Mouse (Mus musculus): ENCODE results near the gene Mast4. TPM values are rescaled to one million over a fixed set of nuclear protein-coding genes. Genes with fewer than 3 reads are reported as not detected.
"Not testable (repeated sequence)": the region's sequence is repeated elsewhere in the genome, so short reads cannot be mapped to it uniquely, and the experiment has no call there.

The Mast4 gene
- polyA plus RNA-seq, 1 experiment: 10.8 TPM

- peaks cover 54% of the 10 kb centered on the region for H3K36me3 ChIP-seq (ENCODE audit: control insufficient read depth, insufficient read depth)
- H3K79me2 ChIP-seq (ENCODE audit: control insufficient read depth, insufficient read depth): no peaks in the 10 kb centered on the region
- no peak overlapping the region for H3ac ChIP-seq (ENCODE audit: control insufficient read depth, insufficient read length, low read depth)
- TF ChIP-seq MYOG (IDR thresholded peaks at IDR 0.05; ENCODE audit: control insufficient read depth, extremely low read depth, insufficient read length) (no peak), CTCF (IDR thresholded peaks at IDR 0.05; ENCODE audit: control insufficient read depth, insufficient read depth, insufficient read length) (peak; percentile 62), MAX (IDR thresholded peaks at IDR 0.05) (no peak), CEBPB (IDR thresholded peaks at IDR 0.05; ENCODE audit: low read depth) (no peak)
- H3K79me3 ChIP-seq (ENCODE audit: low read depth): no peaks in the 10 kb centered on the region
- no peak overlapping the region for H3K4me3 ChIP-seq (ENCODE audit: insufficient read depth, poor library complexity, severe bottlenecking)
- H3K27me3 ChIP-seq (ENCODE audit: control insufficient read depth, insufficient read depth, insufficient read length): no peaks in the 10 kb centered on the region
Measured at GRCm38 (mm10) chr13:102744481-102745269, 589.6 kb downstream of the Mast4 start.

- peaks cover 65% of the 10 kb centered on the region for H3K36me3 ChIP-seq (ENCODE audit: control insufficient read depth, insufficient read depth)
- no peaks in the 10 kb centered on the region for H3K79me2 ChIP-seq (ENCODE audit: control insufficient read depth, insufficient read depth)
- no peak overlapping the region for H3K4me3 ChIP-seq (ENCODE audit: insufficient read depth, poor library complexity, severe bottlenecking)
- H3K79me3 ChIP-seq (ENCODE audit: low read depth): no peaks in the 10 kb centered on the region
- no peak overlapping the region for H3ac ChIP-seq (ENCODE audit: control insufficient read depth, insufficient read length, low read depth)
- no peaks in the 10 kb centered on the region for H3K27me3 ChIP-seq (ENCODE audit: control insufficient read depth, insufficient read depth, insufficient read length)
- no peak for TF ChIP-seq CEBPB (IDR thresholded peaks at IDR 0.05; ENCODE audit: low read depth)
- TF ChIP-seq CTCF (IDR thresholded peaks at IDR 0.05; ENCODE audit: control insufficient read depth, insufficient read depth, insufficient read length): no peak
- TF ChIP-seq FOSL1 (IDR thresholded peaks at IDR 0.05; ENCODE audit: insufficient read depth, low read length, poor library complexity, severe bottlenecking): no peak
- TF ChIP-seq MAX (IDR thresholded peaks at IDR 0.05): no peak
- TF ChIP-seq MYOG (IDR thresholded peaks at IDR 0.05; ENCODE audit: control insufficient read depth, extremely low read depth, insufficient read length): no peak
- no peak for TF ChIP-seq USF1 (IDR thresholded peaks at IDR 0.05; ENCODE audit: low read depth)
- no peak for TF ChIP-seq MYOD1 (IDR thresholded peaks at IDR 0.05; ENCODE audit: control insufficient read depth, insufficient read length, low read depth)
Measured at GRCm38 (mm10) chr13:102739720-102740535, 594.4 kb downstream of the Mast4 start.

GRCm38 (mm10) chr13:102737811-102738210, 596.5 kb downstream of the Mast4 start:
- TF ChIP-seq MAX (IDR thresholded peaks at IDR 0.05) (no peak), USF1 (IDR thresholded peaks at IDR 0.05; ENCODE audit: low read depth) (no peak), CTCF (IDR thresholded peaks at IDR 0.05; ENCODE audit: control insufficient read depth, insufficient read depth, insufficient read length) (no peak), MYOG (IDR thresholded peaks at IDR 0.05; ENCODE audit: control insufficient read depth, extremely low read depth, insufficient read length) (no peak), CEBPB (IDR thresholded peaks at IDR 0.05; ENCODE audit: low read depth) (no peak), MYOD1 (IDR thresholded peaks at IDR 0.05; ENCODE audit: control insufficient read depth, insufficient read length, low read depth) (no peak), FOSL1 (IDR thresholded peaks at IDR 0.05; ENCODE audit: insufficient read depth, low read length, poor library complexity, severe bottlenecking) (no peak)
- Histone ChIP-seq H3ac (ENCODE audit: control insufficient read depth, insufficient read length, low read depth) (no peak overlapping the region), H3K79me2 (ENCODE audit: control insufficient read depth, insufficient read depth) (no peaks in the 10 kb centered on the region), H3K79me3 (ENCODE audit: low read depth) (no peaks in the 10 kb centered on the region), H3K4me3 (ENCODE audit: insufficient read depth, poor library complexity, severe bottlenecking) (no peak overlapping the region), H3K27me3 (ENCODE audit: control insufficient read depth, insufficient read depth, insufficient read length) (no peaks in the 10 kb centered on the region), H3K36me3 (ENCODE audit: control insufficient read depth, insufficient read depth) (peaks cover 51% of the 10 kb centered on the region)

GRCm38 (mm10) chr13:102733063-102733462, 601.2 kb downstream of the Mast4 start:
- peaks cover 23% of the 10 kb centered on the region for H3K36me3 ChIP-seq (ENCODE audit: control insufficient read depth, insufficient read depth)

GRCm38 (mm10) chr13:102728951-102729350, 605.3 kb downstream of the Mast4 start:
- H3K27me3 ChIP-seq (ENCODE audit: control insufficient read depth, insufficient read depth, insufficient read length); H3K79me3 ChIP-seq (ENCODE audit: low read depth); H3K36me3 ChIP-seq (ENCODE audit: control insufficient read depth, insufficient read depth); H3ac ChIP-seq (ENCODE audit: control insufficient read depth, insufficient read length, low read depth); H3K4me3 ChIP-seq (ENCODE audit: insufficient read depth, poor library complexity, severe bottlenecking); H3K79me2 ChIP-seq (ENCODE audit: control insufficient read depth, insufficient read depth): not testable (repeated sequence)

More at GRCm38 (mm10) chr13:102733063-102733462, 601.2 kb downstream of the Mast4 start:
- TF ChIP-seq FOSL1 (IDR thresholded peaks at IDR 0.05; ENCODE audit: insufficient read depth, low read length, poor library complexity, severe bottlenecking): no peak
- no peak for TF ChIP-seq CEBPB (IDR thresholded peaks at IDR 0.05; ENCODE audit: low read depth)
- no peak for TF ChIP-seq CTCF (IDR thresholded peaks at IDR 0.05; ENCODE audit: control insufficient read depth, insufficient read depth, insufficient read length)
- no peak for TF ChIP-seq MAX (IDR thresholded peaks at IDR 0.05)
- no peak for TF ChIP-seq MYOG (IDR thresholded peaks at IDR 0.05; ENCODE audit: control insufficient read depth, extremely low read depth, insufficient read length)
- no peak for TF ChIP-seq USF1 (IDR thresholded peaks at IDR 0.05; ENCODE audit: low read depth)
- no peak for TF ChIP-seq MYOD1 (IDR thresholded peaks at IDR 0.05; ENCODE audit: control insufficient read depth, insufficient read length, low read depth)
- Histone ChIP-seq H3K4me3 (ENCODE audit: insufficient read depth, poor library complexity, severe bottlenecking) (no peak overlapping the region), H3K79me2 (ENCODE audit: control insufficient read depth, insufficient read depth) (no peaks in the 10 kb centered on the region), H3K79me3 (ENCODE audit: low read depth) (no peaks in the 10 kb centered on the region), H3ac (ENCODE audit: control insufficient read depth, insufficient read length, low read depth) (no peak overlapping the region), H3K27me3 (ENCODE audit: control insufficient read depth, insufficient read depth, insufficient read length) (no peaks in the 10 kb centered on the region)

All from C2C12 (cell line).